In genomic region chr16:34072136-34072535, GRCm38 (mm10) we compare ENCODE assay signal across 13 mouse cellular contexts.
"Had no signal": no experiment of that assay in that cellular context is flagged by ENCODE, and none has a peak within 500 bp of the region (broad histone marks: within the 10 kb centered on the region; RNA-seq: fewer than 3 reads in every experiment).

No protein-coding gene starts in this region.

- H3K27me3 ChIP-seq: limb, embryonic 15.5 days; liver, embryonic 12.5 days; midbrain, embryonic 15.5 days; neural tube, embryonic 12.5 days had no signal

- H3K27ac ChIP-seq: kidney, postnatal 0 days; limb, embryonic 15.5 days; liver, embryonic 12.5 days; macrophage; midbrain, embryonic 15.5 days; neural tube, embryonic 12.5 days had no signal

- H3K36me3 ChIP-seq: limb, embryonic 15.5 days; midbrain, embryonic 15.5 days; neural tube, embryonic 12.5 days had no signal

- H3K9me3 ChIP-seq: limb, embryonic 15.5 days; midbrain, embryonic 15.5 days; neural tube, embryonic 12.5 days had no signal

- ATAC-seq: intestine, postnatal 0 days; liver, embryonic 12.5 days; midbrain, embryonic 15.5 days had no signal

- H3K4me2 ChIP-seq: limb, embryonic 15.5 days; liver, embryonic 12.5 days; midbrain, embryonic 15.5 days; neural tube, embryonic 12.5 days had no signal

- DNase-seq: kidney, adult 9 months; kidney, postnatal 36 days; layer of hippocampus, adult 9-11 months; layer of hippocampus, postnatal 36 days; lung, postnatal 10 days; thymus, postnatal 4 days had no signal

- H3K4me3 ChIP-seq: limb, embryonic 15.5 days; liver, embryonic 12.5 days; midbrain, embryonic 15.5 days; neural tube, embryonic 12.5 days had no signal

- H3K4me1 ChIP-seq: midbrain, embryonic 15.5 days; neural tube, embryonic 12.5 days had no signal

- H3K9ac ChIP-seq: limb, embryonic 15.5 days; liver, embryonic 12.5 days; midbrain, embryonic 15.5 days; neural tube, embryonic 12.5 days had no signal
